Mouse (Mus musculus): ENCODE data around the gene Cul5. TPM values are rescaled to one million over a fixed set of nuclear protein-coding genes. Genes with fewer than 3 reads are reported as not detected.
A peak's percentile ranks its signal among the peaks of the same experiment; 100 is the strongest.

Cul5 gene
- total RNA-seq (2021) = 10 to 100 TPM; 51.6 to 54.7 TPM
- long read RNA-seq, experiment 1, transcript Cul5-201 (19 exons, 3,585 nt) = major isoform, 44 of 60 reads
- long read RNA-seq, experiment 1, partial matches to known transcripts = 11 of 60 reads
- long read RNA-seq, experiment 1, other reads (novel, unspliced or antisense) = 5 of 60 reads
- long read RNA-seq, experiment 2, transcript Cul5-201 (19 exons, 3,585 nt) = major isoform, 22 of 30 reads
- long read RNA-seq, experiment 2, partial matches to known transcripts = 4 of 30 reads
- long read RNA-seq, experiment 2, other reads (novel, unspliced or antisense) = 4 of 30 reads

- peak; percentile 15 for DNase-seq
These were observed at the start of gene Cul5 for GRCm38 (mm10) chr9:53669680-53670219. Cul5 (minus strand) TSS chr9:53670014.

GRCm38 (mm10) chr9:53705992-53706696 lies 36.3 kb upstream of the Cul5 start, which contains the start of gene Rab39:
Rab39 (minus strand) TSS chr9:53706232.
- DNase-seq = peak; percentile 76

GRCm38 (mm10) chr9:53705491-53705991 lies 35.7 kb upstream of the Cul5 start:
- DNase-seq = peak; percentile 8

GRCm38 (mm10) chr9:53702991-53703390 lies 33.2 kb upstream of the Cul5 start:
- no peak for DNase-seq

GRCm38 (mm10) chr9:53700496-53700895 lies 30.7 kb upstream of the Cul5 start:
- no peak for DNase-seq

GRCm38 (mm10) chr9:53695846-53696245 lies 26.0 kb upstream of the Cul5 start:
- no peak for DNase-seq

- DNase-seq = no peak
These were observed 23.9 kb upstream of the Cul5 start for GRCm38 (mm10) chr9:53693718-53694117.

GRCm38 (mm10) chr9:53691745-53692670 lies 22.2 kb upstream of the Cul5 start:
- no peak for DNase-seq

- no peak for DNase-seq
These were observed 11.0 kb upstream of the Cul5 start for GRCm38 (mm10) chr9:53680851-53681250.

GRCm38 (mm10) chr9:53676921-53677320 lies 7.1 kb upstream of the Cul5 start:
- no peak for DNase-seq

- peak; percentile 68 for DNase-seq
These were observed 3.8 kb upstream of the Cul5 start for GRCm38 (mm10) chr9:53673571-53673970.

- peak; percentile 98 for DNase-seq
These were observed 2.7 kb downstream of the Cul5 start for GRCm38 (mm10) chr9:53667020-53667669.

- DNase-seq = no peak
These were observed 3.2 kb downstream of the Cul5 start for GRCm38 (mm10) chr9:53666665-53667019.

- no peak for DNase-seq
These were observed 4.4 kb downstream of the Cul5 start for GRCm38 (mm10) chr9:53665428-53665827.

- DNase-seq = no peak
These were observed 5.0 kb downstream of the Cul5 start for GRCm38 (mm10) chr9:53664819-53665218.

- DNase-seq = no peak
These were observed 35.0 kb downstream of the Cul5 start for GRCm38 (mm10) chr9:53634796-53635195.

- DNase-seq = no peak
These were observed 54.6 kb downstream of the Cul5 start for GRCm38 (mm10) chr9:53615246-53615645.

GRCm38 (mm10) chr9:53614286-53614685 lies 55.5 kb downstream of the Cul5 start:
- no peak for DNase-seq

- DNase-seq = peak; percentile 99
These were observed 59.6 kb downstream of the Cul5 start, which contains the start of gene Acat1 for GRCm38 (mm10) chr9:53609968-53610781. Acat1 (minus strand) TSS chr9:53610382.

- no peak for DNase-seq
These were observed 60.4 kb downstream of the Cul5 start for GRCm38 (mm10) chr9:53609306-53609967.

Measured in gastrocnemius, postnatal 10 days (tissue).